In genomic region chr3:89209731-89210130, GRCm38 (mm10) we compare ENCODE assay signal across 16 mouse cellular contexts. TPM values are rescaled to one million over a fixed set of nuclear protein-coding genes. Genes with fewer than 3 reads are reported as not detected.
"Had no signal": no experiment of that assay in that cellular context is flagged by ENCODE, and none has a peak within 500 bp of the region (broad histone marks: within the 10 kb centered on the region; RNA-seq: fewer than 3 reads in every experiment).

No protein-coding gene starts in this region.

- H3K9me3 ChIP-seq: limb, embryonic 13.5 days; liver, embryonic 15.5 days; midbrain, embryonic 13.5 days had no signal

- H3K4me2 ChIP-seq: limb, embryonic 13.5 days; liver, embryonic 11.5 days; liver, embryonic 15.5 days; midbrain, embryonic 13.5 days had no signal

- H3K4me3 ChIP-seq: layer of hippocampus, adult 2 months; limb, embryonic 13.5 days; liver, embryonic 15.5 days; midbrain, embryonic 13.5 days had no signal

- DNase-seq: kidney, adult 8-10 months; lung, adult 2 months; lung, postnatal 36 days; retina, postnatal 1 day; right cerebral cortex, postnatal 4 days; spleen, adult 18-20 months; thymus, adult 18-20 months; thymus, postnatal 14 days had no signal

- ATAC-seq: intestine, postnatal 0 days; lung, postnatal 0 days; midbrain, embryonic 13.5 days had no signal

- H3K9ac ChIP-seq: limb, embryonic 13.5 days; liver, embryonic 15.5 days; midbrain, embryonic 13.5 days had no signal

- H3K27me3 ChIP-seq: limb, embryonic 13.5 days; midbrain, embryonic 13.5 days had no signal

- H3K27ac ChIP-seq: layer of hippocampus, adult 2 months; liver, embryonic 15.5 days; midbrain, embryonic 13.5 days had no signal

RNA-seq across cellular contexts. Expression of gene Muc1, which starts 19.1 kb away (rescaled TPM):
- total RNA-seq: megakaryocyte progenitor cell, adult 5-6 weeks had no signal
- polyA plus RNA-seq: liver, embryonic 15.5 days had no signal
